Mouse (Mus musculus): ENCODE measurements around the gene Smg1. TPM values are rescaled to one million over a fixed set of nuclear protein-coding genes. Genes with fewer than 3 reads are reported as not detected.
A peak's percentile ranks its signal among the peaks of the same experiment; 100 is the strongest.

Gene Smg1
- total RNA-seq, 2 experiments from 2014 or later, result 75.0 to 76.8 TPM

GRCm38 (mm10) chr7:118163006-118163405 lies 80.5 kb downstream of the Smg1 start:
- intact Hi-C loops (cut with DNase I), result no loop called here
- DNase-seq (ENCODE audit: low spot score in 2 of 2), result no peak

DNA sequence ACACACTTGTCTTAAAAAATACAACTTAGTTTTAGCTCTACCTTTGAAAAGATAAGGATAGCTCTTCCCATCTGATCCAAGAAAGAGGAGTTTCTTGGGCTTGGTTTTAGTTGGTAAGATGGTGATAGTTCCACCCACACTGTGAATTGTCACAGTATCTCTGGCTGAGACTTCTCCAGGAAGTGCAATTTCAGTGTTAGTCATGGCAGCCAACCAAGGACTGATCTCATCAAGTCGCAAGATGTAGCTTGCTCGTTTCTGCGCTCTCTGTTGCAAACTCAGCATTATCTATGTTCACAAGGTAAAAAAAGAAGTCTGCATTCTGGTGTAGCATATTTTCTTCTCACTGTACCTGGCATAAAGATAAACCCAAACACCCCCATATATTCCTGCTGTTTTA lies 83.3 kb downstream of the Smg1 start:
- peak; percentile 55 to 94 for DNase-seq (ENCODE audit: low spot score in 2 of 2)
- intact Hi-C loops (cut with DNase I), result no loop called here

- DNase-seq (ENCODE audit: low spot score in 2 of 2), result no peak
- intact Hi-C loops (cut with DNase I), result no loop called here
Measured at GRCm38 (mm10) chr7:118156461-118156860, 87.0 kb downstream of the Smg1 start.

GRCm38 (mm10) chr7:118154150-118154549 lies 89.3 kb downstream of the Smg1 start:
- intact Hi-C loops (cut with DNase I), result no loop called here

DNA sequence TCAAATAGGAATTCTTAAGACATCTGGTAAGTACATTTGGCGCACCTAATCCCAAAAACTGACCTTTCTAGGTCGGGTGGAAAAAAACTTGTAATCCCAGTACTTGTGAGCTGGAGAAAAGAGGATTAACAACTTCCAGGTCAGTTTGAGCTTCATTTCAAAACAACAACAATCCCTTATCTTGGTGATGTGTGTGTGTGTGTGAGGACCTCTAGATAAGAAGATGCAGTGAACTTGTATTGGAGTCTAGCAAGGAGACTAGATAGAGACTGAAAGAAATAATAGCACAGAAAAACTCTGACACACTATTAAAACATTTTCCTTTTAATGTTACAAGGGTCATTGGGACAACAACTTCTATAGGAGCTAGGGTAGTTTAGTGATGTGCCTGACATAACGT lies 99.9 kb downstream of the Smg1 start:
- intact Hi-C loops (cut with DNase I), result no loop called here
- no peak for DNase-seq (ENCODE audit: low spot score in 2 of 2)

More at GRCm38 (mm10) chr7:118154150-118154549, 89.3 kb downstream of the Smg1 start:
- DNase-seq (ENCODE audit: low spot score in 2 of 2), result peak in 1 of 2 experiments; percentile 62

DNA sequence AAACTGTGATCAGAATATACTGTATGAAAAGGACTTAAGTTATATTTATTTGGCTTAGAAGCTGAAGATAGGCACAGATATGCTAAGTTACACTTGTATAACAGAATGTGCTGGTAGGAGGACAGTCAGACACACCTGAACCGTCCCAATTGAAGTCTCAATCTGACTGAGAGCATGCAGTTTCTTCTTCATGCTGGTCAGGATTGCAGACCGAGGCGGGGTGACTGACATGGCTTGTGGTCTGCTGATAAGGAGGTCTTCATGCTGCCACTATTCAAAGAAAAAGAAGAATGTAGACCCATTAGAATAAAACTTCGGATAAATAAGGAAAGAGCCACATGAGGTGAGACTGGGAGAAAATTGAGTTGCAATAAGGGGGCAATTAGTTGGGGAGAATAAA lies 100.3 kb downstream of the Smg1 start:
- DNase-seq (ENCODE audit: low spot score in 2 of 2), result no peak
- intact Hi-C loops (cut with DNase I), result no loop called here

DNA sequence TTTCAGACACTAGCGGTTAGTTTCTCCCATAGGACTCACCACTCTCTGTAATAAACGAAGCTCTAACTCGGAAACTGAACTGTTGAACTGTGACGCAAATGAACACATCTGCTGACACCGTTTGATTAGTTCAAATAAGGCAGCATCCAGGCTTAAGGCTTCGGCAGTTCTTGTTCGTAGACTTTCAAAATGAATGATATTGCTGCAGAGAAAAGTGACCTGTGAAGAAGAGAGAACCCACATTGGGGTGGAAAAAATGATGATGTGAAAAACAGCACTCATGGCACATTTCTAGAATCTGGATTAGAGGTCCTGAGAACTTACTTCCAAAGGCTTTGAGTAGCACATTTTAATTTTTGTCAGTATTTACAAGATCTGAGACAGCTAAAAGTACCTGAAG lies 102.2 kb downstream of the Smg1 start:
- no peak for DNase-seq (ENCODE audit: low spot score in 2 of 2)
- intact Hi-C loops (cut with DNase I), result no loop called here

DNA sequence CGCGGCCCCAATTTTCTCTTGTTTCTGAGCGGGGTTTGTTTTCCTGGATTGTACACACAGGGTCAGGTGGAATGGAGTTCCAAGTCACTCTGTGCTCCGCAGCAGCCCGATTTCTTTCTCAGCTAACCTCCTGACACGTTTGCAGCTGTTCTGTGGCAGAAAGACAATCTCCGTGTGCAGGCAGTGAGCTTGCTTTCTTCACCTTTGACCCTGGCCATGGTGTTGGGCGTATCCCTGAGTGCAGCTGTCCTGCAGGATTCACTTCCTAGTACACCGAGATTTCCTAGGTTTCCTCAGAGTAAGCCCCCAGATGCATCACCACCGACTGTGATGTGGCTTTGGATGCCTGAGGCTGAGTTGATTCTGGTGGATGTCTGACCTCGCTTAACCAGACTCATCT lies 108.3 kb downstream of the Smg1 start:
- intact Hi-C loops (cut with DNase I), result no loop called here
- DNase-seq (ENCODE audit: low spot score in 2 of 2), result no peak

DNA sequence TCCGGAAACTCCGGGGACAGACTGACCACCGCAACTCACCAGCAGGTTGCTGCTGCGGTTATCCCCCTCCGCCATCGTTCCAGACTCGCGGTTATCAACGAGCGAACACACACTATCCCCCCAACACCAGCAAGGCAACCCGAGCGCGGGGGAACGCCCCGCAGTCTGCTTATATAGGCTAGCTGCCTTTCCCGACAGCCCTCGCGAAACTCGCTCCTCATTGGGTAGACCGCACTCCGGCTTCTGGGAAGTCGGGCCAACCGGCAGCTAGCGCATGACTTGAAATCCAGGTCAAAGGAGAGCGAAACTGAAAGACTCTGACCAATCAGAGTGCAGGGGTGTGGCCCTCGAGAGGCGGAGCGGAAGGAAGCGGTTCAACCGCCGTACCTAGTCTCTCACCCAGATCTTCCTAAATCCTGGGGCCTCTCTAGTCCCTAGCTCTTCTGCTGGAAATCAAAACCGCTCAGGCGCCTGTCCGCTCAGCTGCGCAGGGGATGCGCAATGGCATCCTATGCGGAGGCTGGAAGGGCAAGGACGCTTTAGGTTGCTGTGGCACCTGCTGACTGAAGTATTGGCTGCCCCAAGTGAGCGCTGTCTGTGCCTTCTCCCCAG lies 113.9 kb downstream of the Smg1 start, which contains the start of gene Arl6ip1:
Gene Arl6ip1 (minus strand): TSS at position 233 of the 612 bp plus-strand sequence.
- intact Hi-C loops (cut with DNase I), result loop anchor here (5.0 kb wide), 2 partner anchors 113 to 168 kb away; partner anchors contain the start of gene Smg1
- peak; percentile 95 to 99 for DNase-seq (ENCODE audit: low spot score in 2 of 2)

DNA sequence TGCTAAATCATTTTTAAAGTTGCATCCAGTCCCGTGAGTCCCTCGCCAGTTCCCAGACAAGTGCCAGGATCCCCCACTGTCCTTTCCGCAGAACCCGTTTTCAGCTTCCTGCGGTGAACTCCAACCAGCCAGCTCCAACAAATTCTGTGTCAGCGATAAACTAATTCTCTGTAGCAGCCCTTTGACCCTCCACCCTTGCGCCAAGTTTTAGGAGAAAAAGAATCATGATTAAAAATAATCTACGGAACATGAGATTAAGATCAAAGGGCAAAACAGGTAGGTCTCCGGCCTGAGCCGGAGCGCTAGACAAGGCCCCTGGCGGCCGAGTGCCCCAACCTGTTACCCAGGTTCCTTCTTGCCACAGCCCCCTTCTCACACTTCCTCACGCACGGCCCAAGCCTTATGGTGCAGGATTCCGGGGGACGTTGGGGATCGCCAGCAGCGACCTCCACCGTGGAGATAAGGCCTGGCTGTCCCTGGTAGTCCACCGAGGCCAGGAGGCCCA lies 114.5 kb downstream of the Smg1 start:
- intact Hi-C loops (cut with DNase I), result loop anchor here (5.0 kb wide), 2 partner anchors 113 to 168 kb away; partner anchors contain the start of gene Smg1
- DNase-seq (ENCODE audit: low spot score in 2 of 2), result peak in 1 of 2 experiments; percentile 40

DNA sequence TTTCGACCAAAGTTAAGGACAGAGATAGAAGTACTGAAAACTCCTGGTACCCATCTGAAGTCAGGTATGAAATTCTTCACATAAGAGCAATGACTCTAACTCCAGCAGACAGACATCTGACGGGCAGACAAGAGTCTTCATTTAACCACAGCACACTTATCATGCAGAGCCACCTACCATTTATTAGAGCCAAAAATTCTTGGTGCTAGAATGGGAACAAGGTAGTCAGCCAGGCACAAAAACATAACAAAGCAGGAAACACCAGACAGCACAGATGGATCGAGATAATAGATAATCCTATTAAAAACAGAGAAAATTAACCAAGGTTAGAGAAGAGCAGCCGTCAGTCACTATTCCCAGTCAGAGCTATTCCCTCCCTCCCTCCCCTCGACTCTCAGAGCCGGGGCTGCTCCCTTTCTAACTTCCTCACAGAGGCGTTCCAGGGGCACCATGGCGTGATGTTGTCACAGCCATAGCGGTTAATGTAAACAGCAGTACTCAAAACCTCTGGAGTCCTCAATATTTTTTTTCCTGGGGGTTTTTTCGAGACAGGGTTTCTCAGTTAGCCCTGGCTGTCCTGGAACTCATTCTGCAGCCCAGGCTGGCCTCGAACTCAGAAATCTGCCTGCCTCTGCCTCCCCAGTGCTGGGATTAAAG lies 117.1 kb downstream of the Smg1 start:
- intact Hi-C loops (cut with DNase I), result loop anchor here (5.0 kb wide), 2 partner anchors 116 to 171 kb away; partner anchors contain the start of gene Smg1
- DNase-seq (ENCODE audit: low spot score in 2 of 2), result no peak

GRCm38 (mm10) chr7:118125736-118126135 lies 117.7 kb downstream of the Smg1 start:
- intact Hi-C loops (cut with DNase I), result loop anchor here (5.0 kb wide), 2 partner anchors 117 to 172 kb away; partner anchors contain the start of gene Smg1
- DNase-seq (ENCODE audit: low spot score in 2 of 2), result no peak

- DNase-seq (ENCODE audit: low spot score in 2 of 2), result peak in 1 of 2 experiments; percentile 66
- intact Hi-C loops (cut with DNase I), result no loop called here
Measured at GRCm38 (mm10) chr7:118123512-118124411, 119.7 kb downstream of the Smg1 start.

GRCm38 (mm10) chr7:118122235-118122634 lies 121.2 kb downstream of the Smg1 start:
- no peak for DNase-seq (ENCODE audit: low spot score in 2 of 2)
- intact Hi-C loops (cut with DNase I), result no loop called here

DNA sequence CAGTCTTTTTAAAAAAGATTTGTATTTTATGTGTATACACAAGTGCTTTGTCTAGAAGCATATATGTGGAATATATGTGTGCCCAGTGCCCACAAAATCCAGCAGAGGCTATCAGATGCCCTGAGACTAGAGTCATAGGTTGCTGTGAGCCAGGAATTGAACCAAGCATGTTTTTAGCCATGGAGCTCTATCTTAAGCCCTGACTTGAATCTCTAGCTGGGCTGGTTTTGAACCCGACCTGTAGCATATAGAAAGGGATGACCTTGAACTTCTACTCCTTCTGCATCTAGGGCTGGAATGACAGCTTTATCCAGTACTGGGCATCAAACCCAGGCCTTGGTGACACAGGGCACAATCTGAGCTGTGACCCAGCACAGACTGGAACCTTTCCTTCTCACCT lies 122.8 kb downstream of the Smg1 start:
- intact Hi-C loops (cut with DNase I), result no loop called here
- no peak for DNase-seq (ENCODE audit: low spot score in 2 of 2)

DNA sequence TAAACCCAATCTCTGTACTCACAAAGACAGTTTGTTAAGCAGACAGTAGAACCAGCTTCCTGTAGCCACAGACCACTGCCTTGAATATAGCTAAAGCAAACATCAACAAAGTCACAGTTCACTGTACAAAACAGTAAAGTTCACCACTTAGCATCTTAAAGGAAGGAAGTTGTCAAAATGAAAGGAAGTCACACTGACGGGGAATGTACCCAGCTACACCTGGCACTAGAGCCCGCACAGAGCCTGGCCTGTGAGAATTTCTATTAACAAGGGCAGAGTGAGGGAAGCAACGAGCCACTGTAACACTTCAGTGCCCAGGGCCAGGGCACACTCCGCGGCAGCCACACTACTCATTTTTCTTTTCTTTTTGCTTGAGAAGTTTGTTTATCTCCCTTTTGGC lies 123.5 kb downstream of the Smg1 start:
- DNase-seq (ENCODE audit: low spot score in 2 of 2), result no peak
- intact Hi-C loops (cut with DNase I), result no loop called here

DNA sequence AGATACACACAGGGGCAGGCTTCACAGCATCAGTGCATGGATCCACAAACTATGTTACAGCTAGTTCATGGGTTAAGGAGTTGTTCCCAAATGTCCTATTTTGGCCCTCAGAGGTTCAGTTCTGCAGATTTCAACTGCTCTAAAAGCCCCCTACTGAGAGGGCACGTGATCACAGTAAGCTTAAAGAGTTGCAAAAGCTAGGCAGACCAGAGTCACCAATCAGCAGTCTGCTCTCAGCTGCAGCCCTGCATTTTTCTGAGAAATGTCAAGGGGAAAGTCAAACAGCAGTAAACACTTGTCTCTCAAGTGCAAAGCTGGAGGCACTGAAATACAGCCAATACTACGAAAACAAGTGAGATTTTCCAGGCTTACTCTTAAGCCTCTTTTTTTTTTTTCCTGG lies 124.3 kb downstream of the Smg1 start:
- intact Hi-C loops (cut with DNase I), result no loop called here

DNA sequence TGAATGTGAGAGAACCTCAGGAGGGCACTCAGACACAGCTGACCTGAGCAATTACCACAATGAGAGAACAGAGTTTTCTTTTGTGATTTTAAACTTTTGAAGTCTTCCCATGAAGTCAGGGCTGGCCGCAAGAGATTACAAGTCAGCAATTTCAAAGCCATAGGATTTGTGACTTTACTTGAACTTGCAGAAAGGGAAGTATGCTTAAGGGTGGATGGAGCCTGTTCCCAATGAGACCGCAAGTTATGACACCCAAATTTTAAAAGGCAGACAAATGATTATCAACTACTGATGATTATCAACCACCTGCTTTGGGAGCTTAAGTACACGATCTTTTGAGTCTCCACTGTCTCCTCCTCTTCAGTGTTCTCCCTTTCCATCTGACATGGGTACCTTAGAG lies 125.0 kb downstream of the Smg1 start:
- intact Hi-C loops (cut with DNase I), result no loop called here
- no peak for DNase-seq (ENCODE audit: low spot score in 2 of 2)

More for the DNA sequence above, 124.3 kb downstream of the Smg1 start:
- no peak for DNase-seq (ENCODE audit: low spot score in 2 of 2)

DNA sequence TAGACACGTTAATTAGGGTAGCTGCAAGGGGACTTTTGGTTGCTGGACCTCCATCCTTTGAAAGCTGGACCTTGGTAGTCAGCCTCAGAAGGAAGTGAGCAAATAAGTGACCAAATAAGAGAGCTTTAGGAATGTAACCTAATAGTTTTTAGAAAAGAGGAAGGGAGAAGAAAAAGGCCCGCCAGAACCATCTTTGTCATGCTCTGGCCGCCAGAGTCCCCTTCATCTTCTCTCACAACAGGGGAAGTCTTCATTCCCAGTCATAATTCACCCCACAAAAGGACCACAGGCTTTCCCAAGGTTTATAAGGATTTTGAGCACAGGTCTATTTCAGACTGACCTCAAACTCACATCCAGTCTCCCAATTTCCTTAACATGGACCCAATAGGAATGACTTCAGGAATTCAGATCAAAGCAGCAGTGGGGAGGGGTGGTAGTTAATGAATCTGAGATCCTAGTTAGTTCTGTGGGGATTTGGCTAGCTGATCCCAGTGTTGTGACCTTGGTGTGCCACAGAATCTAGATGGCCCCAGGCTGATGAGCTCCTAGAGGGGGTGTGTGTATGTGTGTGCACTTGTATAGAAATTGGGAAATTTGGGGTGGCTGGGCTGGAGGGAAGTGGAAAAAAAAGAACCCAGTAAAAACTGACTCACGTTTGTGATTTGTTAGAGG lies 125.8 kb downstream of the Smg1 start:
- intact Hi-C loops (cut with DNase I), result no loop called here
- no peak for DNase-seq (ENCODE audit: low spot score in 2 of 2)

All from left cerebral cortex, postnatal 25 days (tissue).